Mouse (Mus musculus): ENCODE data around the gene Lbh. TPM values are rescaled to one million over a fixed set of nuclear protein-coding genes. Genes with fewer than 3 reads are reported as not detected.

Lbh gene
- polyA plus RNA-seq, 1 experiment from 2014 or later: 4.5 TPM

DNA sequence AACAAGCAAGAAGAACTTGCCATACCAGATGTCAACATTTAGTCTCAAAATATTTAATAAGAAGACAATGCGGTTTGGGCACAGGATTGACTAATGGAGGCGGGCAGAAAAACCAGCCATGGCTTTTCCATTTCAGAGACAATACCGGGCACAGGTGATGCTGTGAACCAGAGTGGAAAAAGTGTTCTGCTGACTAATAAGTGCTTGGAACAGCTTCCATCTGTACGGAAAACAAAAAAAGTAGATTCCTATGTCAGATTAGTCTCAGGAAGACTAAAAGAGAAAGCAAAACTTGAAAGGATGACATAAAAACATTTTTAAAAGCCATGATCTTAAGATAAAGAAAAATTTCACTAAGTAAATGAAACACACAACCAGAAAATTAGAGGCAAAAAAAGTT is 16.4 kb upstream of the Lbh start:
- no peak for ATAC-seq (ENCODE audit: low FRiP score)
- no peaks in the 10 kb centered on the region for H3K9me3 ChIP-seq
- no peak overlapping the region for H3K4me2 ChIP-seq
- no peaks in the 10 kb centered on the region for H3K4me1 ChIP-seq
- no peak overlapping the region for H3K9ac ChIP-seq
- no peaks in the 10 kb centered on the region for H3K27me3 ChIP-seq
- WGBS: 93% methylated on average over 4 of the region's 4 CpGs
- H3K4me3 ChIP-seq (replicated peaks): no peak overlapping the region
- no peak overlapping the region for H3K27ac ChIP-seq
- no peaks in the 10 kb centered on the region for H3K36me3 ChIP-seq (replicated peaks)

DNA sequence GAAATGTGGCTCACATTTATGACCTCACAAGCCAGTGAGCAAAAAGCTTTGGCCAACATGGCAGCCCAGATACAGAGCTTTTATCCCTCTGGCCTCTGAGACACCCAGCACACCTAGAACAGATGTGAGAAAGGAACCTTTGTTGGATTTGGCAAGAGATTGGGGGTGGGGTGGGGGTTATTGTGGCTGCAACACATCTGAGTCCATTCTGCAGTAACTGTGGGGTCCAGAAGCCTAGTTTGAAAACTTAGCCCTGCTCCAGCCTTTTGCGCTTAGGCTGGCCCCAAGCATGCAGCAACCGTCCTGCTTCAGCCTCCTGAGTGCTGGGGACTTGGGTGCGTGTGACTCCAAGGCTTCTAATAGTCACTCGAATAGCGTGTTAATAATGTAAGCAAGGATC is 14.8 kb upstream of the Lbh start:
- H3K4me1 ChIP-seq: no peaks in the 10 kb centered on the region
- no peaks in the 10 kb centered on the region for H3K9me3 ChIP-seq
- no peak overlapping the region for H3K4me2 ChIP-seq
- H3K27ac ChIP-seq: no peak overlapping the region
- 95% methylated on average over 5 of the region's 5 CpGs for WGBS
- no peak for ATAC-seq (ENCODE audit: low FRiP score)
- H3K9ac ChIP-seq: no peak overlapping the region
- H3K4me3 ChIP-seq (replicated peaks): no peak overlapping the region
- no peaks in the 10 kb centered on the region for H3K36me3 ChIP-seq (replicated peaks)
- no peaks in the 10 kb centered on the region for H3K27me3 ChIP-seq

DNA sequence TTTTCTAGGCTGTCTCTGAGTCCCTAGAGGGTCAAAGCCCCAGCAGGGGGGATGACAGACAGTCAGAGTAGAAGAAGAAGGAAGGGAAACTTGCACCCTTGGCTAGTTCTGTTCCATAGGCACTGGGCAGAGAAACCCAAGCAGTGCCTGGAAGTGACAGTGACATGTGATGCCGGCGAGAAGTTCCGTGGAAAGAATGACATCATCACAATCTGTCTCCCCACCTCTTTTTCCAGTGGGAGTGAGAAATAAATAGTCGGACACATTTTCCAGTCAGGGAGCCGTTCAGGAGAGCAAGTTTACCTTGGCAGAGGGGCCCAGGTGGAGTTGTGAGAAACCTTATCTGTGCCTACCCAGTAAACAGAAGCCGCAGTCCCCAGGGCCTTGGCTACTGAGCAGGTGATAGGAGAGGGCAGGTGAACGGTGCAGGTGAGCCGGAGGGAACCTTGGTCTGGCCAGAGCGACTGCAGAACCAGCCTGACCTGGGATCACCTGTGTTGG is 14.1 kb upstream of the Lbh start:
- 90% methylated on average over 9 of the region's 9 CpGs for WGBS
- no peak overlapping the region for H3K4me2 ChIP-seq
- ATAC-seq (ENCODE audit: low FRiP score): no peak
- no peak overlapping the region for H3K9ac ChIP-seq
- H3K27me3 ChIP-seq: no peaks in the 10 kb centered on the region
- H3K9me3 ChIP-seq: no peaks in the 10 kb centered on the region
- no peaks in the 10 kb centered on the region for H3K36me3 ChIP-seq (replicated peaks)
- no peaks in the 10 kb centered on the region for H3K4me1 ChIP-seq
- no peak overlapping the region for H3K27ac ChIP-seq
- H3K4me3 ChIP-seq (replicated peaks): no peak overlapping the region

GRCm38 (mm10) chr17:72904873-72905272 is 13.2 kb upstream of the Lbh start:
- no peaks in the 10 kb centered on the region for H3K27me3 ChIP-seq
- H3K4me1 ChIP-seq: no peaks in the 10 kb centered on the region
- no peak overlapping the region for H3K4me2 ChIP-seq
- H3K27ac ChIP-seq: no peak overlapping the region
- H3K9me3 ChIP-seq: no peaks in the 10 kb centered on the region
- no peak for ATAC-seq (ENCODE audit: low FRiP score)
- H3K4me3 ChIP-seq (replicated peaks): no peak overlapping the region
- WGBS: 83% methylated on average over 7 of the region's 7 CpGs
- no peaks in the 10 kb centered on the region for H3K36me3 ChIP-seq (replicated peaks)
- no peak overlapping the region for H3K9ac ChIP-seq

- H3K4me2 ChIP-seq: no peak overlapping the region
- 79% methylated on average over 10 of the region's 10 CpGs for WGBS
- no peak overlapping the region for H3K9ac ChIP-seq
- no peaks in the 10 kb centered on the region for H3K9me3 ChIP-seq
- no peak overlapping the region for H3K4me3 ChIP-seq (replicated peaks)
- H3K27me3 ChIP-seq: no peaks in the 10 kb centered on the region
- ATAC-seq (ENCODE audit: low FRiP score): no peak
- H3K4me1 ChIP-seq: no peaks in the 10 kb centered on the region
- H3K36me3 ChIP-seq (replicated peaks): no peaks in the 10 kb centered on the region
- H3K27ac ChIP-seq: no peak overlapping the region
These were observed 11.7 kb upstream of the Lbh start for GRCm38 (mm10) chr17:72906231-72906896.

DNA sequence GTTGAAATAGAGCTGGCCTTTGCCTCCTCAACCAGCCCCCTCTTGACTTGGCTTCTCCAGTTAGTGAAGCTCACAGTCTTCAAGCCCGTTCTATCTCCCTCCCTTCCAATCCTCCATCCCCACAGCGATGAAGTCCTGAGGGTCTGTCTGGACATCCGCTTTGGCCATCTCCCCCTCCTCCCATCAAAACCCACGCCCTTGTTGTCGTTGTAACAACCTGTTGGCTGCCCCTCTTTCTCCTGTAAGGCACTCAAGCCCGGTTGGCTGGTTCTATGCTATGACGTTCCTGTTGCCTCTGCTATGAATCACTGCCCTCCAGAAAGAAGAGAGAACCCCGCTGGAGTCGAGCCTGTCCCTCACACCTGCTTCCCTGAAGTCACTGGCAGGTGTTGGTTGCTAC is 10.9 kb upstream of the Lbh start:
- Histone ChIP-seq H3K27ac (no peak overlapping the region), H3K9me3 (no peaks in the 10 kb centered on the region), H3K4me2 (no peak overlapping the region), H3K36me3 (replicated peaks) (no peaks in the 10 kb centered on the region), H3K9ac (no peak overlapping the region), H3K4me3 (replicated peaks) (no peak overlapping the region), H3K27me3 (no peaks in the 10 kb centered on the region), H3K4me1 (no peaks in the 10 kb centered on the region)
- ATAC-seq (ENCODE audit: low FRiP score): no peak
- 84% methylated on average over 9 of the region's 9 CpGs for WGBS

DNA sequence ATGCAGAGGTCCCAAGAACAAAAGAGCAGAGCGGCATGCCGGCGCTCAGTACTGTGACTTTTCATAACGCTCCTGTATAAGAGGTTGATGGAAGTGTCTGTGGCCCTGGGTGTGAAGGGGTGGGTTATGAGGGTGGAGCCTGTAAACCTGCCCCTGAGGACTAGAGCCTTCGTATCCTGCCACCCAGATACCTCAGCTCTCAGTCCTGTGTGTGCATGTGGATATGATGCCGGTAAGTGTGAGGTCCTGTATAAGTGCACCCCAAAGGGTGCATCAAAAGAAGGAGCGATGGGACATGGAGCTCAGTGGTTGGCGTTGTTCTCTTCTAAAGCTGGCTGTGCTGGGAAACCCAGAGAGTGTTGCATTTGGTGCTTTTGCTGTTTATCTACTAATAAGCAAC is 10.3 kb upstream of the Lbh start:
- no peak overlapping the region for H3K4me2 ChIP-seq
- no peak for ATAC-seq (ENCODE audit: low FRiP score)
- no peaks in the 10 kb centered on the region for H3K27me3 ChIP-seq
- 89% methylated on average over 8 of the region's 8 CpGs for WGBS
- no peaks in the 10 kb centered on the region for H3K36me3 ChIP-seq (replicated peaks)
- no peaks in the 10 kb centered on the region for H3K4me1 ChIP-seq
- no peaks in the 10 kb centered on the region for H3K9me3 ChIP-seq
- H3K4me3 ChIP-seq (replicated peaks): no peak overlapping the region
- H3K27ac ChIP-seq: no peak overlapping the region
- no peak overlapping the region for H3K9ac ChIP-seq

- Histone ChIP-seq H3K9me3 (no peaks in the 10 kb centered on the region), H3K4me2 (no peak overlapping the region), H3K4me1 (no peaks in the 10 kb centered on the region), H3K4me3 (replicated peaks) (no peak overlapping the region), H3K27me3 (no peaks in the 10 kb centered on the region), H3K27ac (no peak overlapping the region), H3K36me3 (replicated peaks) (no peaks in the 10 kb centered on the region), H3K9ac (no peak overlapping the region)
- 91% methylated on average over 3 of the region's 3 CpGs for WGBS
- ATAC-seq (ENCODE audit: low FRiP score): no peak
These were observed 9.5 kb upstream of the Lbh start for GRCm38 (mm10) chr17:72908561-72908960.

GRCm38 (mm10) chr17:72909061-72909852 is 8.8 kb upstream of the Lbh start:
- H3K27ac ChIP-seq: no peak overlapping the region
- H3K36me3 ChIP-seq (replicated peaks): no peaks in the 10 kb centered on the region
- no peak for ATAC-seq (ENCODE audit: low FRiP score)
- no peak overlapping the region for H3K4me3 ChIP-seq (replicated peaks)
- no peaks in the 10 kb centered on the region for H3K4me1 ChIP-seq
- no peak overlapping the region for H3K9ac ChIP-seq
- 87% methylated on average over 7 of the region's 7 CpGs for WGBS
- H3K4me2 ChIP-seq: no peak overlapping the region
- H3K9me3 ChIP-seq: no peaks in the 10 kb centered on the region
- no peaks in the 10 kb centered on the region for H3K27me3 ChIP-seq

DNA sequence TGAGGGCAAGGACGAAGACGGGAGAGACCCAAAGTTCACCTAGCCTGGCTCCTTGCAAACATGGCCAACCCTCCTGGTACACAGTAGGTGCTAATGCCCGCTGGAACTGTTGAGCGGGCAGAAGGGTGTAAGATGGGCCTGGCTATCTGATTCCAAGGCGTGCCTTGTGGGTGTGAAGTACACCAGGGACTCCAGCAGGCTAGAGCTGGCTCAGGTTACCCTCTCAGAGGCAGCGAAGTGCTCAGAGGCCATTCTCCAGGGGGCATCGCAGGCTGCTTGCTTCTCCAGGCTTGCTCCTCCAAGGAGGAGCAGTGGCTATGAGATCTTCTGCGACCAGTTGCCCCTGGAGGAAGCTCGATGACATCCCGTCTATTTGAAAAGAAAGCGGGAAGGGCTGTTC is 6.8 kb upstream of the Lbh start:
- ATAC-seq (ENCODE audit: low FRiP score): no peak
- Histone ChIP-seq H3K4me2 (no peak overlapping the region), H3K9me3 (no peaks in the 10 kb centered on the region), H3K36me3 (replicated peaks) (no peaks in the 10 kb centered on the region), H3K4me3 (replicated peaks) (no peak overlapping the region), H3K9ac (no peak overlapping the region), H3K27me3 (peaks cover 11% of the 10 kb centered on the region), H3K4me1 (no peaks in the 10 kb centered on the region), H3K27ac (no peak overlapping the region)
- 81% methylated on average over 11 of the region's 11 CpGs for WGBS

DNA sequence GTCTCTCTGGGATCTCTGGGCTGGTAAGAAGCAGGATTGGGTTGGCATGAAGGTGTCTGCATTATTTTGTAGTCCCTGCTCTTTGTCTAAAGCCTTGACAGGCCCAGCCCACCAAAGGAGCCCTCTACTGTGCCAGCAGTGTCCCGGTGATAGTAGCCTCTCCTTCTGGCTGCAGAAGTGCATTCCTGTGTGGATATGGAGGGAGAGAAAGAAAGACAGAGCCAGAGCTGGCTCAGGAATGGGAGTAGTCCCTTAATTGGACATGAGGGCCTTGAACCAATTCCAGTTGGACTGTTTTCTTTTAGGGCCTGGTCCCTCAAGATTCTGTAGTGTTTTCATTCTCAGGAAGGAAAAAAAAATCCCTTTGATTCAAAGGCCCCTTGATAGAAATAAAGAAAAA is 6.4 kb upstream of the Lbh start:
- no peaks in the 10 kb centered on the region for H3K36me3 ChIP-seq (replicated peaks)
- H3K27ac ChIP-seq: no peak overlapping the region
- H3K4me3 ChIP-seq (replicated peaks): no peak overlapping the region
- ATAC-seq (ENCODE audit: low FRiP score): no peak
- H3K9ac ChIP-seq: no peak overlapping the region
- H3K4me2 ChIP-seq: no peak overlapping the region
- H3K9me3 ChIP-seq: no peaks in the 10 kb centered on the region
- 0 out of 2 replicates have a peak, but pooled peaks cover 2% of the 10 kb centered on the region for H3K4me1 ChIP-seq
- H3K27me3 ChIP-seq: peaks cover 16% of the 10 kb centered on the region
- 63% methylated on average over 1 of the region's 1 CpGs for WGBS

GRCm38 (mm10) chr17:72914082-72914481 is 4.0 kb upstream of the Lbh start:
- H3K27me3 ChIP-seq: peaks cover 16% of the 10 kb centered on the region
- ATAC-seq (ENCODE audit: low FRiP score): no peak
- WGBS: 69% methylated on average over 2 of the region's 2 CpGs
- no peaks in the 10 kb centered on the region for H3K9me3 ChIP-seq
- no peak overlapping the region for H3K27ac ChIP-seq
- H3K4me1 ChIP-seq: peaks cover 10% of the 10 kb centered on the region; the same call in 1 of the 2 replicates
- no peak overlapping the region for H3K9ac ChIP-seq
- no peak overlapping the region for H3K4me3 ChIP-seq (replicated peaks)
- no peaks in the 10 kb centered on the region for H3K36me3 ChIP-seq (replicated peaks)
- H3K4me2 ChIP-seq: no peak overlapping the region

Data from forebrain, embryonic 12.5 days (tissue).